Mouse (Mus musculus): Measurements from ENCODE around the gene Trim32. TPM values are rescaled to one million over a fixed set of nuclear protein-coding genes. Genes with fewer than 3 reads are reported as not detected.
A peak's percentile ranks its signal among the peaks of the same experiment; 100 is the strongest.

Gene Trim32
- 29.5 and 32.7 TPM in 2 replicates for polyA plus RNA-seq (2015; fragmentation: Nextera tagmentation; extraction: Ambion mirVana)

GRCm38 (mm10) chr4:65604504-65605150 lies at the start of gene Trim32:
Gene Trim32 (plus strand): TSS chr4:65604986.
- peak within 1 kb of the TSS; percentile 48 for H3K27ac ChIP-seq (replicated peaks)
- ATAC-seq (ENCODE audit: extremely low read depth, insufficient number of reproducible peaks, low FRiP score, low TSS enrichment): peak; percentile 86
- no peaks in the 10 kb centered on the region for H3K36me3 ChIP-seq
- no peaks in the 10 kb centered on the region for H3K27me3 ChIP-seq (replicated peaks)
- peak within 1 kb of the TSS; percentile 91 for H3K9ac ChIP-seq
- H3K4me1 ChIP-seq: peaks cover 40% of the 10 kb centered on the region
- H3K9me3 ChIP-seq: no peaks in the 10 kb centered on the region
- peak within 1 kb of the TSS; percentile 70 for H3K4me3 ChIP-seq
- 3% methylated on average over 33 of the region's 33 CpGs for WGBS
- peak within 1 kb of the TSS; percentile 82 for H3K4me2 ChIP-seq

GRCm38 (mm10) chr4:65565493-65565892 lies 39.3 kb upstream of the Trim32 start:
- Histone ChIP-seq H3K4me2 (no peak overlapping the region), H3K9me3 (no peaks in the 10 kb centered on the region), H3K36me3 (no peaks in the 10 kb centered on the region), H3K4me1 (no peaks in the 10 kb centered on the region), H3K27ac (replicated peaks) (no peak overlapping the region), H3K4me3 (no peak overlapping the region), H3K9ac (no peak overlapping the region), H3K27me3 (replicated peaks) (no peaks in the 10 kb centered on the region)
- WGBS: 63% methylated on average over 4 of the region's 4 CpGs
- no peak for ATAC-seq (ENCODE audit: extremely low read depth, insufficient number of reproducible peaks, low FRiP score, low TSS enrichment)

- 66% methylated on average over 1 of the region's 1 CpGs for WGBS
- Histone ChIP-seq H3K4me2 (no peak overlapping the region), H3K27me3 (replicated peaks) (no peaks in the 10 kb centered on the region), H3K27ac (replicated peaks) (no peak overlapping the region), H3K9me3 (no peaks in the 10 kb centered on the region), H3K9ac (no peak overlapping the region), H3K4me3 (no peak overlapping the region), H3K36me3 (no peaks in the 10 kb centered on the region), H3K4me1 (no peaks in the 10 kb centered on the region)
- no peak for ATAC-seq (ENCODE audit: extremely low read depth, insufficient number of reproducible peaks, low FRiP score, low TSS enrichment)
These were observed 24.5 kb upstream of the Trim32 start for GRCm38 (mm10) chr4:65580254-65580653.

- Histone ChIP-seq H3K9me3 (no peaks in the 10 kb centered on the region), H3K4me1 (peaks cover 8% of the 10 kb centered on the region), H3K27me3 (replicated peaks) (no peaks in the 10 kb centered on the region), H3K4me3 (no peak overlapping the region), H3K36me3 (no peaks in the 10 kb centered on the region), H3K27ac (replicated peaks) (no peak overlapping the region), H3K4me2 (no peak overlapping the region), H3K9ac (no peak overlapping the region)
- 34% methylated on average over 5 of the region's 5 CpGs for WGBS
- no peak for ATAC-seq (ENCODE audit: extremely low read depth, insufficient number of reproducible peaks, low FRiP score, low TSS enrichment)
These were observed 17.8 kb upstream of the Trim32 start for GRCm38 (mm10) chr4:65586947-65587346.

GRCm38 (mm10) chr4:65589780-65590179 lies 15.0 kb upstream of the Trim32 start:
- no peak for ATAC-seq (ENCODE audit: extremely low read depth, insufficient number of reproducible peaks, low FRiP score, low TSS enrichment)
- Histone ChIP-seq H3K27me3 (replicated peaks) (no peaks in the 10 kb centered on the region), H3K9me3 (no peaks in the 10 kb centered on the region), H3K4me2 (no peak overlapping the region), H3K4me3 (no peak overlapping the region), H3K36me3 (no peaks in the 10 kb centered on the region), H3K27ac (replicated peaks) (no peak overlapping the region), H3K4me1 (peaks cover 8% of the 10 kb centered on the region), H3K9ac (no peak overlapping the region)

- Histone ChIP-seq H3K9ac (no peak overlapping the region), H3K4me3 (no peak overlapping the region), H3K9me3 (no peaks in the 10 kb centered on the region), H3K4me2 (no peak overlapping the region), H3K36me3 (no peaks in the 10 kb centered on the region), H3K27me3 (replicated peaks) (no peaks in the 10 kb centered on the region), H3K27ac (replicated peaks) (no peak overlapping the region), H3K4me1 (no peaks in the 10 kb centered on the region)
- 56% methylated on average over 5 of the region's 5 CpGs for WGBS
- no peak for ATAC-seq (ENCODE audit: extremely low read depth, insufficient number of reproducible peaks, low FRiP score, low TSS enrichment)
These were observed 10.0 kb upstream of the Trim32 start for GRCm38 (mm10) chr4:65594601-65595369.

- peaks cover 46% of the 10 kb centered on the region for H3K4me1 ChIP-seq
- peak overlapping the region; percentile 2; the same call in 1 of the 2 replicates for H3K27ac ChIP-seq (replicated peaks)
- peak overlapping the region; percentile 70 for H3K4me3 ChIP-seq
- H3K36me3 ChIP-seq: no peaks in the 10 kb centered on the region
- peak; percentile 31; the same call in 1 of the 2 replicates for ATAC-seq (ENCODE audit: extremely low read depth, insufficient number of reproducible peaks, low FRiP score, low TSS enrichment)
- 1% methylated on average over 21 of the region's 21 CpGs for WGBS
- H3K27me3 ChIP-seq (replicated peaks): no peaks in the 10 kb centered on the region
- no peaks in the 10 kb centered on the region for H3K9me3 ChIP-seq
- H3K4me2 ChIP-seq: peak overlapping the region; percentile 82
- H3K9ac ChIP-seq: peak overlapping the region; percentile 91
These were observed 441 bp downstream of the Trim32 start for GRCm38 (mm10) chr4:65605151-65605702.

- Histone ChIP-seq H3K9me3 (no peaks in the 10 kb centered on the region), H3K4me1 (peaks cover 61% of the 10 kb centered on the region), H3K27me3 (replicated peaks) (no peaks in the 10 kb centered on the region), H3K36me3 (peaks cover 5% of the 10 kb centered on the region; the same call in 1 of the 2 replicates), H3K4me3 (peak overlapping the region; percentile 36), H3K4me2 (peak overlapping the region; percentile 82), H3K9ac (peak overlapping the region; percentile 62), H3K27ac (replicated peaks) (peak overlapping the region; percentile 72)
- no peak for ATAC-seq (ENCODE audit: extremely low read depth, insufficient number of reproducible peaks, low FRiP score, low TSS enrichment)
- 22% methylated on average over 10 of the region's 10 CpGs for WGBS
These were observed 2.4 kb downstream of the Trim32 start for GRCm38 (mm10) chr4:65607184-65607631.

GRCm38 (mm10) chr4:65608112-65608511 lies 3.3 kb downstream of the Trim32 start:
- Histone ChIP-seq H3K27me3 (replicated peaks) (no peaks in the 10 kb centered on the region), H3K9me3 (no peaks in the 10 kb centered on the region), H3K4me1 (peaks cover 61% of the 10 kb centered on the region), H3K36me3 (peaks cover 13% of the 10 kb centered on the region), H3K9ac (no peak overlapping the region), H3K27ac (replicated peaks) (no peak overlapping the region), H3K4me2 (no peak overlapping the region), H3K4me3 (no peak overlapping the region)
- ATAC-seq (ENCODE audit: extremely low read depth, insufficient number of reproducible peaks, low FRiP score, low TSS enrichment): no peak
- WGBS: 75% methylated on average over 4 of the region's 4 CpGs

- peaks cover 35% of the 10 kb centered on the region for H3K36me3 ChIP-seq
- H3K4me1 ChIP-seq: peaks cover 57% of the 10 kb centered on the region
- H3K9me3 ChIP-seq: no peaks in the 10 kb centered on the region
- H3K4me3 ChIP-seq: no peak overlapping the region
- H3K9ac ChIP-seq: no peak overlapping the region
- no peak overlapping the region for H3K4me2 ChIP-seq
- ATAC-seq (ENCODE audit: extremely low read depth, insufficient number of reproducible peaks, low FRiP score, low TSS enrichment): no peak
- H3K27ac ChIP-seq (replicated peaks): no peak overlapping the region
- no peaks in the 10 kb centered on the region for H3K27me3 ChIP-seq (replicated peaks)
- WGBS: 72% methylated on average over 5 of the region's 5 CpGs
These were observed 5.5 kb downstream of the Trim32 start for GRCm38 (mm10) chr4:65610329-65610728.

- no peak for ATAC-seq (ENCODE audit: extremely low read depth, insufficient number of reproducible peaks, low FRiP score, low TSS enrichment)
- H3K4me1 ChIP-seq: peaks cover 52% of the 10 kb centered on the region
- H3K27me3 ChIP-seq (replicated peaks): no peaks in the 10 kb centered on the region
- peaks cover 41% of the 10 kb centered on the region for H3K36me3 ChIP-seq
- H3K4me2 ChIP-seq: no peak overlapping the region
- 88% methylated on average over 6 of the region's 6 CpGs for WGBS
- no peak overlapping the region for H3K4me3 ChIP-seq
- H3K9ac ChIP-seq: no peak overlapping the region
- H3K27ac ChIP-seq (replicated peaks): no peak overlapping the region
- no peaks in the 10 kb centered on the region for H3K9me3 ChIP-seq
These were observed 6.1 kb downstream of the Trim32 start for GRCm38 (mm10) chr4:65610896-65611295.

All from heart, embryonic 13.5 days (tissue).